Mouse (Mus musculus): ENCODE data around the gene Agap1. TPM values are rescaled to one million over a fixed set of nuclear protein-coding genes. Genes with fewer than 3 reads are reported as not detected.

Agap1 gene
- total and polyA plus RNA-seq, 3 experiments: 0.01 TPM; not detected in 2

DNA sequence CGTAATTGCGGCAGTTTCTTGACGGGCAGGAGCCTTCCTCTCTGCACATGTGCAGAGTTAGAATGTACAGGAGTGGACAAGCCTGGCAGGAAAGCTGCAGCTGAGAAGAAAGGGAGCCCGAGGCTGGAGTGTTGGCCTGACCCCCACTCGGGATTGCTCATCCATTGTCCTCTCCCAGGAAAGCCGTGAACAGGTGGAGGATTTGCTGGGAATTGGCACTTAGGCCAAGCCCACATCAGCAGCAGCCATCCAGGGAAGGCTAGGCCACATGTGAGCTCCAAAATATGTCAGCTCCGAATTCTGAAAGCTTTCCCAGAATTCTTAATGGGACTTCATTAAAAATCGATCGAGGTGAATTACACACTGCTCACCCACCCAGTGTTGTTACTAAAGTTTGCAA, 270.4 kb downstream of the Agap1 start:
- Histone ChIP-seq H3K27me3 (ENCODE audit: control insufficient read depth in 1 of 2, insufficient read depth in 2 of 2, low read length in 2 of 2) (no peaks in the 10 kb centered on the region), H3K9me3 (replicated peaks; ENCODE audit: insufficient read depth, low read length) (no peaks in the 10 kb centered on the region), H3K79me2 (ENCODE audit: control insufficient read depth, insufficient read depth, low read length, poor library complexity) (no peaks in the 10 kb centered on the region), H3K27ac (ENCODE audit: control insufficient read depth, low read depth, low read length) (no peak overlapping the region), H3K36me3 (ENCODE audit: control insufficient read depth in 1 of 2, insufficient read depth in 2 of 2, low read length in 2 of 2) (no peaks in the 10 kb centered on the region), H3K4me3 (ENCODE audit: control insufficient read depth in 1 of 2, insufficient read depth in 1 of 2, low read depth in 2 of 2, low read length in 2 of 2) (no peak overlapping the region), H3K9ac (ENCODE audit: control insufficient read depth, low read depth, low read length, poor library complexity, severe bottlenecking) (no peak overlapping the region), H3K4me1 (ENCODE audit: control insufficient read depth in 1 of 2, insufficient read depth in 2 of 2, low read length in 2 of 2) (no peaks in the 10 kb centered on the region)
- TF ChIP-seq MEF2A (IDR thresholded peaks at IDR 0.05; ENCODE audit: extremely low read depth, insufficient replicate concordance, low read depth, low read length, poor library complexity, severe bottlenecking) (no peak), GATA1 (IDR thresholded peaks at IDR 0.05; ENCODE audit: low read depth, low read length) (no peak), BHLHE40 (IDR thresholded peaks at IDR 0.05; ENCODE audit: borderline replicate concordance, low read depth, low read length) (no peak), POLR2A (IDR thresholded peaks at IDR 0.05; ENCODE audit: control insufficient read depth in 1 of 2, insufficient read depth in 1 of 2, low read depth in 1 of 2, low read length in 2 of 2, poor library complexity in 1 of 2) (no peak), ZMIZ1 (IDR thresholded peaks at IDR 0.05; ENCODE audit: low read depth, low read length) (no peak), ZKSCAN1 (IDR thresholded peaks at IDR 0.05; ENCODE audit: low read depth, low read length) (no peak), USF2 (IDR thresholded peaks at IDR 0.05; ENCODE audit: borderline replicate concordance in 1 of 2, insufficient read depth in 1 of 2, low read depth in 1 of 2, low read length in 2 of 2) (no peak), ZC3H11A (IDR thresholded peaks at IDR 0.05; ENCODE audit: low read depth, low read length) (no peak), JUND (IDR thresholded peaks at IDR 0.05; ENCODE audit: low read depth, low read length) (no peak), KAT2A (conservative IDR thresholded peaks at IDR 0.05; ENCODE audit: low read depth, low read length) (no peak), TBP (IDR thresholded peaks at IDR 0.05; ENCODE audit: low read depth, low read length) (no peak), TAL1 (IDR thresholded peaks at IDR 0.05; ENCODE audit: low read length) (no peak), ETS1 (IDR thresholded peaks at IDR 0.05; ENCODE audit: low read depth, low read length) (no peak), ZNF384 (IDR thresholded peaks at IDR 0.05; ENCODE audit: low read depth, low read length) (no peak), TCF12 (IDR thresholded peaks at IDR 0.05; ENCODE audit: low read depth, low read length) (no peak), ELF1 (IDR thresholded peaks at IDR 0.05; ENCODE audit: low read depth, low read length) (no peak), MAX (IDR thresholded peaks at IDR 0.05; ENCODE audit: low read length) (no peak), E2F4 (IDR thresholded peaks at IDR 0.05; ENCODE audit: borderline replicate concordance, low read depth, low read length) (no peak), GABPA (IDR thresholded peaks at IDR 0.05; ENCODE audit: low read depth, low read length) (no peak)
- no peak for DNase-seq (ENCODE audit: low read depth, low spot score)

DNA sequence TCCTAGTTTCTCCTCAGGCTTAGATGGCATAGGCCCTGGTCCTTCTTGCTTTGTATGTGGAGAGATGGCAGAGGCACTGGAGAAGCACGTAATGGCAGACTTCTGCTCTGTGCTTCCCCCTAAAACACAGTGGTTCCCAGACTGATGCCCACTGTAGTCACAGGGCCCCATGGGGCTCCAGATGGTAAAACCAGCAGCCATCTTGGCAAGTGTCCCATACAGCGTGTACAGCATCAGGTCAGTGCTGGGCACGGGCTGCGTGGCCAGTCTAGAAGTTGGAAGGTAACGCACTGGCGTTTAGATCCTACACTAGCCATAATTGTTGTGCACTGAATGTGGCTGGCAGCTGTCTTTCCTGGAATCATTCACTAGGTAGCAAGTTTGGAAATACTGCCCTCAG, 273.9 kb downstream of the Agap1 start:
- H3K4me1 ChIP-seq (ENCODE audit: control insufficient read depth in 1 of 2, insufficient read depth in 2 of 2, low read length in 2 of 2): no peaks in the 10 kb centered on the region
- TF ChIP-seq NELFE (IDR thresholded peaks at IDR 0.05; ENCODE audit: low read depth, low read length) (no peak), BHLHE40 (IDR thresholded peaks at IDR 0.05; ENCODE audit: borderline replicate concordance, low read depth, low read length) (no peak), TBP (IDR thresholded peaks at IDR 0.05; ENCODE audit: low read depth, low read length) (no peak), USF2 (IDR thresholded peaks at IDR 0.05; ENCODE audit: borderline replicate concordance in 1 of 2, insufficient read depth in 1 of 2, low read depth in 1 of 2, low read length in 2 of 2) (no peak), KAT2A (conservative IDR thresholded peaks at IDR 0.05; ENCODE audit: low read depth, low read length) (no peak), ZC3H11A (IDR thresholded peaks at IDR 0.05; ENCODE audit: low read depth, low read length) (no peak), MEF2A (IDR thresholded peaks at IDR 0.05; ENCODE audit: extremely low read depth, insufficient replicate concordance, low read depth, low read length, poor library complexity, severe bottlenecking) (no peak), ZNF384 (IDR thresholded peaks at IDR 0.05; ENCODE audit: low read depth, low read length) (no peak), CTCF (IDR thresholded peaks at IDR 0.05 in 2 of 3, conservative IDR thresholded peaks at IDR 0.05 in 1 of 3; ENCODE audit: control insufficient read depth in 1 of 3, insufficient read depth in 1 of 3, low read depth in 2 of 3, low read length in 3 of 3, poor library complexity in 1 of 3, severe bottlenecking in 1 of 3) (no peak), POLR2AphosphoS2 (IDR thresholded peaks at IDR 0.05; ENCODE audit: low read length) (no peak), MAX (IDR thresholded peaks at IDR 0.05; ENCODE audit: low read length) (no peak), POLR2AphosphoS5 (IDR thresholded peaks at IDR 0.05; ENCODE audit: borderline replicate concordance, low read depth, low read length) (no peak), USF1 (IDR thresholded peaks at IDR 0.05; ENCODE audit: low read depth, low read length) (no peak), NRF1 (IDR thresholded peaks at IDR 0.05; ENCODE audit: insufficient read depth, low read depth, low read length, poor library complexity, severe bottlenecking) (no peak), JUND (IDR thresholded peaks at IDR 0.05; ENCODE audit: low read depth, low read length) (no peak), MXI1 (IDR thresholded peaks at IDR 0.05; ENCODE audit: low read depth, low read length) (no peak), TAL1 (IDR thresholded peaks at IDR 0.05; ENCODE audit: low read length) (no peak), GABPA (IDR thresholded peaks at IDR 0.05; ENCODE audit: low read depth, low read length) (no peak), MAZ (IDR thresholded peaks at IDR 0.05; ENCODE audit: low read depth, low read length) (no peak)
- no peaks in the 10 kb centered on the region for H3K27me3 ChIP-seq (ENCODE audit: control insufficient read depth in 1 of 2, insufficient read depth in 2 of 2, low read length in 2 of 2)
- H3K79me2 ChIP-seq (ENCODE audit: control insufficient read depth, insufficient read depth, low read length, poor library complexity): no peaks in the 10 kb centered on the region
- no peaks in the 10 kb centered on the region for H3K36me3 ChIP-seq (ENCODE audit: control insufficient read depth in 1 of 2, insufficient read depth in 2 of 2, low read length in 2 of 2)
- no peak overlapping the region for H3K4me3 ChIP-seq (ENCODE audit: control insufficient read depth in 1 of 2, insufficient read depth in 1 of 2, low read depth in 2 of 2, low read length in 2 of 2)
- H3K9me3 ChIP-seq (replicated peaks; ENCODE audit: insufficient read depth, low read length): no peaks in the 10 kb centered on the region
- H3K9ac ChIP-seq (ENCODE audit: control insufficient read depth, low read depth, low read length, poor library complexity, severe bottlenecking): no peak overlapping the region
- no peak for DNase-seq (ENCODE audit: low read depth, low spot score)
- no peak overlapping the region for H3K27ac ChIP-seq (ENCODE audit: control insufficient read depth, low read depth, low read length)

Measured in MEL (cell line).